Mouse (Mus musculus) cerebellum, adult 9-10 months (tissue): Measurements from ENCODE around the gene Gm10563.
"Not testable (repeated sequence)": the region's sequence is repeated elsewhere in the genome, so short reads cannot be mapped to it uniquely, and the experiment has no call there.

Experiments used
- DNase-seq: peaks from one replicate; pipeline ENCODE4 v3.0.0; 2022

The Gm10563 gene

DNA sequence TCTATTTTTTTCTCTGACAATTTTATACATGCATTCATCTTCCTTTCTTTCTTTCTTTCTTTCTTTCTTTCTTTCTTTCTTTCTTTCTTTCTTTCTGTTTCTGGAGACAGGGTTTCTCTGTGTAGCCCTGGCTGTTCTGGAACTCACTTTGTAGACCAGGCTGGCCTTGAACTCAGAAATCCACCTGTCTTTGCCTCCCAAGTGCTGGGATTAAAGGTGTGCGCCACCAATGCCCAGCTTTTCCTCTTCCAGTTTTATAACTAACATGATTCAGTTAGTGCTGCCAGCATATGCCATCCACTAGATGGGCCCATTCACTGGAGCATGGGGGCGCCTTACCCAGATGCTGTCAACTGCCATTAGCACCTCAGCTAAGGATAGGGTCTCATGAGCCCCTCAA is at the start of gene Gm10563:
TSS of gene Gm10563 (minus strand) at position 101 of the 400 bp plus-strand sequence.
- DNase-seq: not testable (repeated sequence)

DNA sequence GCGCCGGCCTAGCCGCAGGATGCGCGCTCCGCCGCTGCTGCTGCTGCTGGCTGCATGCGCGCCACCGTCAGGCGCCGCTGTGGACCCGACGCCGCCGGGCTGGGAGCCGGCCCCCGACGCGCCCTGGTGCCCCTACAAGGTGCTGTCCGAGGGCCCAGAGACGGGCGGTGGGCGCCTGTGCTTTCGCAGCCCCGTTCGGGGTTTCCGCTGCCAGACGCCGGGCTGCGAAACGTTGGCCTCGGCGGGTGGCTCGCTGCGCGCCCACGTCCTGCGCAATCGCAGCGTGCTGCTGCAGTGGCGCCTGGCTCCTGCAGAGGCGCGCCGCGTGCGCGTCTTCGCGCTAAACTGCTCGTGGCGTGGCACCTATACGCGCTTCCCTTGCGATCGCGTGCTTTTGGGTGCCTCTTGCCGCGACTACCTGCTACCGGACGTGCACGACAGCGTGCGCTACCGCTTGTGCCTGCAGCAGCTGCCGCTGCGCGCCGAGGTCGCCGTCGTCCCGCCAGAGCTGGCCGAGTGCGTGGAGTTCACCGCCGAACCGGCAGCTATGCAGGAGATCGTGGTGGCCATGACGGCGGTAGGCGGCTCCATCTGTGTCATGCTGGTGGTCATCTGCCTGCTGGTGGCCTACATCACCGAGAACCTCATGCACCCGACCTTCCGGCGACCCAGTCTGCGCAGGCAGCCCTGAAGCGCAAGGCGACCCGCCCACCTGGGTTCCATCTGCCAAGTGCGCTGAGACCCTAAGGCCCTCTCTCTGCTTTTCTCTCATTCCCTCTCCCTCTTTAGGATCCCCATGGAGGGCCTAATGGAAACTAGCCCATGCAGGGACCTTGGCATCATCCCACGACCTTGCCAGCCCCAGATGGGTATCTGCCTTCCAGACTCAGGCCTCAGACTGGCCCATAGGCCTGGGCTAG is 49.5 kb upstream of the Gm10563 start:
- peak; percentile 80 for DNase-seq

DNA sequence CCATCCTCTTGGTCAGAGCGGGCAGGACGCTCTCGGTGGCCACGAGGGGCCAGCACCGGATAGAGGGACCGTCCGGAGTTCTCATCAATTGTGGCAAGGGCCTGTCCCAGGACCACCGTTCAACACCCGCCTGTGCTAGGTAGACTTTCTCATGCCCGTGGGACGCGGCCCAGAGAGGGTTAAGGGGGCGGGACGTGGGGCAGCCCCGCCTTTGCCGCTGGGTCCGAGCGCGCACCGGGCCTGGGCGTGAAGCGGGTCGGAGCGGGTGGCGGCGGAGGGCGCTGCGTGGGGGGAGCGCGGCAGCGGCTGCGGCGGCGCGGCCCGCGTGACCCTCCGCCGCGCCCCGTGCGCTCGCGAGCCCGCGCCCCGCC is 48.9 kb upstream of the Gm10563 start, which contains the start of gene Fndc10:
TSS of gene Fndc10 (plus strand) at position 232 of the 371 bp plus-strand sequence.
- peak; percentile 89 for DNase-seq

- no peak for DNase-seq
These were observed 47.2 kb upstream of the Gm10563 start for GRCm38 (mm10) chr4:155692421-155692820.

DNA sequence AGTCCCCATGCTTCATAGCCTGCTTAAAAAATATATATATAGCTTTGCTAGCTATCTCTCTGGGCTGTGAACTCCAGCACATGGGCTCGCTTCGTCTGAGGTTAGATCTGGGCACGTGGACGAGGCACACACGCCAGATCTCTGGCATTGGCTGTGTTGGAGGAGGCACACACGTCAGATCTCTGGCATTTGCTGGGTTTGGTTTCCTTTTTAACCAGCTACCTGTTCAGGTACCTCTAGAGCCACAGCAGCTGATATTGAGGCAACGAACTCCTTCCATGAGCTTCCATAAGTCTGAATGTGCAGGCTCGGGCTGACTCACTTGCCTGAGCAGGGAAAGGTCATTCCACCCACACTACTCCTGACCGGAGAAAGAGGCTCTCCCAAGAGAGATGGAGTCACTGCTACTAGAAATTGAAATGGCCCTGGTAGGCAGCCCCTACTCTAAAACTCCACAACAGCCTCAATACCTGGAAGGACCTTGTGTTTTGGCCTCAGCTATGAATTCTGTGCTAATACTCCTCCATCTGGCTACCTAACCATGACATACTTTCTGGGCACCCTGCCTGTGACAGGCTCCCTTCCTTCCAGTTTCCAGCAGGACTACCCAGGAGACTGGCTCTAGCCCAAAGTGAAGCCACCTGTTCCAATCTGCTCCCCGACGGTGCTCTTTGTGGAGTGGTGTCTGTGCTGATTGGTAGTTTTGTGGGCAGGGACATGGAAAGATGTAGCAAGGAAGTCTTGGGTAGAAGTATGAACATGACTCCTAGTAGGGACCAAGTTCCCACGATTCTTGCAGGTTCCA is 45.6 kb upstream of the Gm10563 start:
- peak; percentile 99 for DNase-seq

- DNase-seq: not testable (repeated sequence)
These were observed 42.6 kb upstream of the Gm10563 start for GRCm38 (mm10) chr4:155687764-155688163.

DNA sequence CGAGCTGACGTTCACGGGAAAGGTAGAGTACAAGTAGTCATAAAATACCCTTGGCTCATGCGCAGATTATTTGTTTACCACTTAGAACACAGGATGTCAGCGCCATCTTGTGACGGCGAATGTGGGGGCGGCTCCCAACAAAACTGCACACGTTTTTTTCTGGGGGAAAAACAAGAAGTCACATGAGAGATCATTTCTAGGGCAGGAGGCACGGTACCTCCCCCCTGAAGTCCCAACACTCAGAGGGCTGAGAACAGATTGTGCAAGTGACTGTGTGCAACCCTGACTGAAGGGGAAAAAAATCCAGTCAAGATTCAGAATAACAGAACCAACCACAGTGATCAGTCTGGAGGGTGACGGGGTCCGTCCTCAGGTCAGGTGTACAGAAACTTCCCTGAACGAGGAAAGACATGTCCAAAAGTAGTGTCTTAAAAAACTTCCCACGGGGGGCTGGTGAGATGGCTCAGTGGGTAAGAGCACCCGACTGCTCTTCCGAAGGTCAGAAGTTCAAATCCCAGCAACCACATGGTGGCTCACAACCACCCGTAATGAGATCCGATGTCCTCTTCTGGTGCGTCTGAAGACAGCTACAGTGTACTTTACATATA is 38.6 kb upstream of the Gm10563 start:
- DNase-seq: not testable (repeated sequence)

DNA sequence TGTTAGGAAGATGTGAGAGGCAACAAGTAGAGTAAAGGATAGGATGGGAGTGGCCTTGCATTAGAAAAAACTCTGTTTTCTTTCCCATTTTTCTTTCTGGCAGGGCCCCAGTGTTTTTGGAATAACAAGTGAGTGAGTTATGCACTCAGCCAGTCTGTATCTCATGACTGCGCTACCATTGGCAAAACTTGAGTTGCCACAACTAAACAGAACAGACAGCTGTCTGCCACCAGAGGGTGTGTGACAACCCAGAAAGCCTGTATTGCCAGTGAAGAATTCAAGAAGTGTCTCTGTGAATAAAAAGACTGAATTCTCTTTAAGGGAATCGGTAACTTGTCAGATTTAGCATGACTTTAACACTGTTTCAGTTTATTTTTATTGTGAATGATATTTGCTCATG is 30.8 kb upstream of the Gm10563 start:
- peak; percentile 77 for DNase-seq

DNA sequence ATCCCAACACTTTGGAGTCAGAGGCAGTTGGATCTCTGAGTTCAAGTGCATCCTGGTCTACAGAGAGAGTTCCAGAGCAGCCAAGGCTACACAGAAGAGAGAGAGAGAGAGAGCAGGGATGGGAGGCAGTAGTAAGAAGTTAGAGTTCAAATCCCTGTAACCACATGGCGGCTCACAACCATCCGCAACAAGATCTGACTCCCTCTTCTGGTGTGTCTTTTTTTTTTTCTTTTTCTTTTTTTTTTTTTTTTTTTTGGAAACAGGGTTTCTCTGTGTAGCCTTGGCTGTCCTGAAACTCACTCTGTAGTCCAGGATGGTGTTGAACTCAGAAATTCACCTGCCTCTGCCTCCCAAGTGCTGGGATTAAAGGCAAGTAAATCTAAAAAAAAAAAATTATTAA is 26.9 kb upstream of the Gm10563 start:
- DNase-seq: no peak

DNA sequence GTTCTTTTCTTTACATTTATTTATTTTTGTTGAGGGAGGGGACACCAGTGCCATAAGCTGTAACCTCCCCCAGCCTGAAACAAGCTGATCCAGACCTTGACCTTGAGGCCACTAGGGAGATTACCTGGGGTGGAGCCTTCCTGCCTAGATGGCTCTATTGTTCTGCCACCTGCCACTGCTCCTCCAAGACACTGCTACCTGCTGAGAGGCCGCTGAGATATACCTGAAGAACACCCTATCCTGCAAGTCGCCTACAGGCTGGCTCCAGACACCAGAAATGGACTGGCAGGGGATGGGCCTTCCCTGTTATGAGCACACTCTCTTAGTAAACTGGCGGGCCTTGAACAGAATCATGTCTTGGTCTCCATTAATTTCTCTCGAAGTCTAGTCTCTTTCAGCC is 25.0 kb upstream of the Gm10563 start:
- DNase-seq: not testable (repeated sequence)

DNA sequence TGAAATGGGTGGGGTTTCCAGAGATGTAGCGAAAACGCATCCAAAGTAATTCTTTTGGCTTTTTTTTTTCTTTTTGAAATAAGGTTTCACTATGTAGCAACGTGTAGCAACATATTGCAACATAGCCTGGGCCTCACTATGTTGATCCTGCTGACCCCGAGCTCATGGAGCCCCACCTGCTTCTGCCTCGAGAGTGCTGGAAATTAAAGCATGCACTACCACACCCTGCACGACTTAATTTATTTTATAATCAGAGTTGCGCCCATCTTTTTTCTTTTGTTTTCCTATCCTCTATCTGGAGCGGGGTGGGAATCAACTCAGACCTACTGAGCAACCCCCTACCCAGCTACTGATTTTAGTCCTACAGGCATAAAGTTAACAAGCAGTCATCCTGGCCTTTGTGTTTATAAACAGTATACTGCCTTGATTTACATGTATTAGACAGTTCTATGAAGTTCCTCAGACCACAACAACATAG is 24.4 kb upstream of the Gm10563 start:
- DNase-seq: no peak

DNA sequence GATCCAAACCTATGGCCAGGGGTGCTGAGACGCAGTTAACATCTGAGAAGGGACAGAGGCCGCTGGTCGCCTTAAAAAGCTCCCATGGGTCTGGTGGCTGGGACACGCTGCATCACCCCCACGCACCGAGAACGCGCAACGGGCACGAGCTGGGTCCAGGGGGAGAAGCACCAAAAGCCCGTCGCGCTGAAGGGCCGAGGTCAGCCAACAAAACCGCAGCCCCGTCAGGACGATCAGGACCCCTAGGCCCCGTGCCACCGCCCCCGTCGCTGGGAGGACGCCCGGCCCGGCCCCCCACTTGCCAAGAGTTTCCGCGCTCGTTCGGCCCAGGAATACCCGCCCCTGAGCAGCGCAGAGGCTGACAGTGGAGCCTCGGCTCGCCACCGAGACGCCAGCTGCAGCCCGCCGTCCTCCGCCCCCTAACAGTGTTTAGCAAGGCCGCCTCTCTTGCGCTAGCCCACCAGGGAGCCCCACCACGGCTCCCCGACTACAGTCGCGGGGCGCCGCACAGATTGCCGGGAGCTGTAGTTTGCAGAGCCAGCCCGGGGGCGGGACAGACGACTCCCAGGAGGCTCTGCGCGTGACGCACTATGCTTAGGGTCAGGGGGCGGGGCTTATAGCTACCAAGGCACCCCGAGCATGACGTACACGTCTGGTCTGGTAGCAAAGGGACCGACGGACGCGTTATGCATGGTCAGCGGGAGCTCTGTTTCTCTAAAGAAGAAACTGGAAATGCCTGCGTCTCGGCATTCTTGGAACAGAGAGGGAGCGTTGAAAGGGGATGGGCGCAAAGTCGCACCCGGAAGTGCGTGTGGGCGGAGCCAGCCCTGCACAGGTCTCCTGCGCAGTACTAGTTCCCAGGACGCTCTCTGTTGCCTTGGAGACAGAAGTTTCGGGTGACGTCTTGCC is 23.7 kb upstream of the Gm10563 start, which contains the start of gene Mib2:
TSS of gene Mib2 (minus strand) at position 510 of the 909 bp plus-strand sequence.
- DNase-seq: peak; percentile 99

DNA sequence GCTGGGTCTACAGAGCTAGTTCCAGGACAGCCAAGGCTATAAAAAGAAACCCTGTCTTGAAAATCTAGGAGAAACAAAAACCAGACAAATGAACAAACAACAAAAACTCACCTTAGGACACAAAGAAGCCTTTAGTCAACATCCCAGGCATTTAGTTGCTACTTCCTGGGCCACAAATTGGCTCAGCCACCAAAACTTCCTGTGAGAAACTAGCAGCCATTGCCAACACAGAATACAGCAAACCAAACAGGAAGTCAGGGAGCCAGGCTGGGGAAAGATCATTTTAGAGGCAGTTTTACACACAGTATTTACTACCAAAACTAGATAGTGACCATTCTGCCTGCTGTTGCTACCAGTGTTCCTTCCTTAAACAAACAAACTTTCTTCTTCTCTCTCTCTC is 21.7 kb upstream of the Gm10563 start:
- DNase-seq: no peak

DNA sequence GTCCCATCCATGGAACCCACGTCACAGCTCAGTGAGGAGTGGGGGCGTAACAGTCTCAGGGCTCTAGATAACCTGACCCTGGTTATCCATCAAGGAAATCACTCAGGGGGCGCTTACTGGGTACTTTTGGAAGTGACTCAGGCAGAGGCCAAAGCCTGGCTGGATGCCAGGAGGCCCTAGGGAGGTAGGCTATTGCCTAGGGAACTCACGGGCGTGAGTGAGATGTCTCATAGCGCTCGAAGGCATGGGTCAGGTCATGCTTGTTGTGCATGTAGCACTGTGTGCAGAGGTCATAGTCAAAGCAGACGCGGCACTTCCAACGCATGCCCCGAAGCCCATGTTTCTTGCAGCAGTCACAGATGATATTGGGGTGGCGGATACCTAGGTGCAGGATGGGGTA is 15.4 kb upstream of the Gm10563 start:
- DNase-seq: no peak

- DNase-seq: no peak
These were observed 13.8 kb upstream of the Gm10563 start for GRCm38 (mm10) chr4:155658961-155659360.

GRCm38 (mm10) chr4:155656214-155656751 is 11.1 kb upstream of the Gm10563 start:
- peak; percentile 68 for DNase-seq

DNA sequence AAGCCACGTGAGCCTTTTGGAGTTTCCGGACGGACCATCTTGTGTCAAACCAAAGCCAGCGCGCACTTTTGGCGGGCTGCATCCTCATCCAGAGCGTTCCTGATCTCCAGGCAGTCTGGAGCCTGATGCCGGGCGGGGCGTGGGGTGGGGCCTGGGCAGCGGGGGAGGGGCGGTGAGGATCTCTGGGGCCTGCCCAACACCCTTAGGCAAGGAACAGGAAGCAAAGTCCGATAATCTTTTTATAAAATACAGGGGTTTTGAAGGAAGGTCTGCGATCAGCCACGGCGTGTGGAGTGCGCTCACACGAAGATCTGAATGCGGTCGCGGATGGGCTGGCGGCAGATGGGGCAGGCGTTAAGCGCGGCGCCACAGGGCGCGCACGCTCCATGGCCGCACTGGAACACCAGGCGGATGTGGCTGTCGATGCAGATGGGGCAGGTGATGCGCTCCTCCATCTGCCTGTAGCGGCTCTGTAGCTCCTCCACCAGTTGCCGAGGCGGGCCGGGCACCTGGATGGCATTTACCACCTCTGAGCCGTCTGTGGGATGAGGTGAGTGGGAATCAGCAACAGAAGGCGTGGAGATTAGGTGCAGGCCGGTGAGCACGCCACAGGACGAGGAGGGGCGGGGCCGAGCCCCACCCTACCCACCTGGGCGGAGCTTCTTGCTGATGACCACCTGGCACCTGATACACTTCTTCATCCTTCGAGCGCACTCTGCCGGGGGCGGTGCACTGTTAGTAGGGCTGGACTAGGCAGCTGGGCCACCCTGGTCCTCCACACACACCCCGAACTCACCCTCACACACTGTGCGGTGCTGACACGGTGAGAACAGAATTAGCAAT is 9.5 kb upstream of the Gm10563 start:
- DNase-seq: peak; percentile 84

DNA sequence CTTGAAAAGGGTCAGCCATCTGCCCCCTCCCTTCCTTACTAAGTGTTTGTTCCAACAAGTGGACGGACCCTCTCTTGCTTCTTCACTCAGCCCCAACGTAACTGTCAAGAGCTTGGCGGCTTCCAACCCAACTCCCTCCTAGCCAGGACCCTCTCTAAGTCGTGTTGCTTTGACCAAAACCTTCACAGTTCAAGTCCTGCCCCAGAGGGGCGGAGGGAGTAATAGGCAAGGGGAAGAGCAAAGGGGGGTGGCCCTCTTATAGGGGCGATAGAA is 8.9 kb upstream of the Gm10563 start:
- DNase-seq: peak; percentile 71

GRCm38 (mm10) chr4:155653451-155654182 is 8.4 kb upstream of the Gm10563 start:
- peak; percentile 74 for DNase-seq

DNA sequence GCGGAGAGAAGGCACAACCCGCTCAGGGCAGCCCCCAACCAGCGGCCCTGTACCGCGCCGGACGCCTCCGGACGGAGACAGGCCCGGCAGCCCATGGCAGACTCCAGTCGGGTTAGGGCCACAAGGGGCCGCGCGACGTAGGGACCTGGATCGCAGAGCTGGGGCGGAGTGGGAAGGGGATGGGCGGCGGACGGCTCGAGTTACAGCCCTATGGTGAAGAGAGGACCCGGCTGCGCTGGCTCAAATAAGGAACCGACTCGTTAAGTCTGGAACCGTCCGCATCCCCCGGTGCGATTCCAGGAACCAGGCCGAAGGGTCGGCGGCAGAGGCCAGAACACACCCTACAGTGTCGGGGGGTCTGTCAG is 7.9 kb upstream of the Gm10563 start, which contains the start of gene Mmp23:
TSS of gene Mmp23 (minus strand) at position 299 of the 365 bp plus-strand sequence.
- peak; percentile 64 for DNase-seq
